Mouse (Mus musculus): ENCODE results near the gene Ctla2a. TPM values are rescaled to one million over a fixed set of nuclear protein-coding genes. Genes with fewer than 3 reads are reported as not detected.

The Ctla2a gene
- polyA plus RNA-seq, 1 experiment from 2014 or later = 13.6 TPM

- H3K4me1 ChIP-seq (replicated peaks; ENCODE audit: control insufficient read depth, insufficient read depth, low read length) = no peaks in the 10 kb centered on the region
- H3K4me2 ChIP-seq (ENCODE audit: low read length) = no peak overlapping the region
- H3K27me3 ChIP-seq (replicated peaks; ENCODE audit: control insufficient read depth, insufficient read depth, low read length) = no peaks in the 10 kb centered on the region
- no peak overlapping the region for H3K9ac ChIP-seq (replicated peaks; ENCODE audit: low read depth, low read length)
- 0 out of 2 replicates have a peak, but pooled peaks cover 2% of the 10 kb centered on the region for H3K9me3 ChIP-seq (ENCODE audit: control insufficient read depth, low read length)
- ATAC-seq = no peak
- H3K36me3 ChIP-seq (ENCODE audit: control insufficient read depth, insufficient read depth) = no peaks in the 10 kb centered on the region
- H3K27ac ChIP-seq (ENCODE audit: low read length) = no peak overlapping the region
- H3K4me3 ChIP-seq (replicated peaks; ENCODE audit: low read length) = no peak overlapping the region
Observed at GRCm38 (mm10) chr13:60895406-60896160, 40.8 kb downstream of the Ctla2a start.

- WGBS = 94% methylated on average over 1 of the region's 1 CpGs
- no peaks in the 10 kb centered on the region for H3K36me3 ChIP-seq (ENCODE audit: control insufficient read depth, insufficient read depth)
- H3K27ac ChIP-seq (ENCODE audit: low read length) = no peak overlapping the region
- H3K4me1 ChIP-seq (replicated peaks; ENCODE audit: control insufficient read depth, insufficient read depth, low read length) = no peaks in the 10 kb centered on the region
- H3K4me2 ChIP-seq (ENCODE audit: low read length) = no peak overlapping the region
- no peak overlapping the region for H3K4me3 ChIP-seq (replicated peaks; ENCODE audit: low read length)
- H3K9ac ChIP-seq (replicated peaks; ENCODE audit: low read depth, low read length) = no peak overlapping the region
- no peaks in the 10 kb centered on the region for H3K27me3 ChIP-seq (replicated peaks; ENCODE audit: control insufficient read depth, insufficient read depth, low read length)
- no peak for ATAC-seq
- H3K9me3 ChIP-seq (ENCODE audit: control insufficient read depth, low read length) = 0 out of 2 replicates have a peak, but pooled peaks cover 2% of the 10 kb centered on the region
Observed at GRCm38 (mm10) chr13:60892301-60892700, 44.1 kb downstream of the Ctla2a start.

Other genes with a start within 250 kb of the Ctla2a start
- not detected in 2 replicates for gene BC051665, start 150.3 kb downstream of the Ctla2a start, polyA plus RNA-seq (2015; fragmentation: Nextera tagmentation; extraction: Ambion mirVana)
- not detected in 2 replicates for gene Ctsll3, start 133.8 kb downstream of the Ctla2a start, polyA plus RNA-seq (2015; fragmentation: Nextera tagmentation; extraction: Ambion mirVana)
- not detected in 2 replicates for gene 4930486L24Rik, start 72.2 kb downstream of the Ctla2a start, polyA plus RNA-seq (2015; fragmentation: Nextera tagmentation; extraction: Ambion mirVana)
- gene Gm49392, start 39.7 kb downstream of the Ctla2a start, polyA plus RNA-seq (2015; fragmentation: Nextera tagmentation; extraction: Ambion mirVana) = not detected in 2 replicates
- 0.30 and 2.4 TPM in 2 replicates for gene Ctla2b, start 39.2 kb downstream of the Ctla2a start, polyA plus RNA-seq (2015; fragmentation: Nextera tagmentation; extraction: Ambion mirVana)
- gene Tpbpb, start 31.7 kb downstream of the Ctla2a start, polyA plus RNA-seq (2015; fragmentation: Nextera tagmentation; extraction: Ambion mirVana) = not detected in 2 replicates
- not detected in 2 replicates for gene Gm49393, start 1.0 kb downstream of the Ctla2a start, polyA plus RNA-seq (2015; fragmentation: Nextera tagmentation; extraction: Ambion mirVana)
- gene Gm49391, start 54 bp downstream of the Ctla2a start, polyA plus RNA-seq (2015; fragmentation: Nextera tagmentation; extraction: Ambion mirVana) = 0.36 and 1.2 TPM in 2 replicates
- gene Tpbpa, start 5.4 kb upstream of the Ctla2a start, polyA plus RNA-seq (2015; fragmentation: Nextera tagmentation; extraction: Ambion mirVana) = not detected in 2 replicates
- not detected in 2 replicates for gene Ctsj, start 69.3 kb upstream of the Ctla2a start, polyA plus RNA-seq (2015; fragmentation: Nextera tagmentation; extraction: Ambion mirVana)
- gene Ctsq, start 104.0 kb upstream of the Ctla2a start, polyA plus RNA-seq (2015; fragmentation: Nextera tagmentation; extraction: Ambion mirVana) = not detected in 2 replicates
- not detected in 2 replicates for gene Ctsr, start 227.6 kb upstream of the Ctla2a start, polyA plus RNA-seq (2015; fragmentation: Nextera tagmentation; extraction: Ambion mirVana)